Mouse (Mus musculus) 416B (cell line): ENCODE results near the gene Nrap.

Source experiments
- DNase-seq: peaks from one replicate; pipeline ENCODE4 v3.0.0; 2011; ENCODE audit warnings: low read depth

Nrap gene

DNA sequence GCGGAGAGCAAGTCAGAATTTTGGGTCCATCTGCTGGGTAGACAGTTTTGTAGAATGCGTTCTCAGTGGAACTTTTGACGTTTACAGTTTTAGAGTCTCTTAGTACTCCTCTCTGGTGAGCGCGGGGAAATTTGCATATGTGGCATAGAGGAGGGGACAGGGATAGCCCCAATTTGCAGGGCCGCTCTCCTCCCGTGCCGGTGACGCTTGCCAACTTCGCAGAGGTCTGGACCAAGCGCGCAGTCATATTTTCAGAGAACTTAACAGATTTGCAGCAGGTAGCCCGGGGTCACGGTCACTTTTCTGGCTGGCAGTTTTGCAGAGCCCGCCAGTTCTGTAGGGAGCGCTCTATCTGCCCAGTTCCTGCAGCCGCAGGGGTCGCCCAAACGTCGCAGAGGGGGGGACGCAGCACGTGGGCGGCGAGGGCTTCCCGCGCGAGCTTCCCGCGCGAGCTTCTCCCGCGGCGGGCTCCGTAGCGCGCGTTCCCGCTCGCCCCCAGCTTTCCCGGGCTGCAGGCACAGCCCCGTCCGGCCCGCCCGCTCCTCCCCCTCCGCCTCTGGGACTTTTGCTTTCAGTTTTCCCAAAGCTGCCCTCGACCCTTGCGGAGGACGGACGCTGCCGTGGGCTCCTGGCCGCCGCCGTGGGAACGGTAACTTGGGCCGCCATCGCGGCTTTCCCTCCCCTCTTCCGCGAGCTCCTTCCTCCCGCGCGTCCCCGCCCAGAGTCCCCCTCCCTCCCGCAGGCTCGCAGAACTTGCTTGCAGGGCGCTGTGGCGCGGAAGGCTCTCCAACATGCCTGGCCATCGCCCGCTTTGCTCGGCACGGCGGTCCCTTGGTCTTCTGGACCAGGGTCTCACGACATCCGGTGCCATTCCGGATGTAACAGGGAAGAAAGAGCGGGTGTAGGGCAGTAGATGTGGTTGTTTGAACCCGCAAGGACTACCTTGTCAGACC, 7.1 kb upstream of the Nrap start, which contains the start of gene Casp7:
Gene Casp7 (plus strand): TSS at position 461 of the 953 bp plus-strand sequence.
- DNase-seq: peak; percentile 76

DNA sequence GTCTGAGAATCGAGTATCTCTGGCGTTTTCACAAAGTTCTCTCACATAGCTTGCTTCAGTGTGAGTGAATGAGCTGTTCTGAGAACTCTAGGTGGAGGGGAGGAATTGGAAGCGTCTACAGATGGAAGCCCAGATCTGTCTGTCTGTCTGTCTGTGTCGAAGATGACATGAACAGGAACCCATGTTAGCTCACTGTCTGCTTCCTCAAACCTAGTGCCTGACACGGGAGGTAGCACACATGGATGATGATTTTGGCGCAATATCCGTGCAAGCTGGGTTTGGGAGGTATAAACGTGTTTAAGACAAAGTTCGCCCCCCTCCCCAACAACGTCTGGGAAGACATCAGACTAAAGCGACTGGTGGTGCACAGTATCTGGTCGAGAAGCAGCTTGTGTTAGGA, 6.4 kb upstream of the Nrap start:
- DNase-seq: peak; percentile 23

DNA sequence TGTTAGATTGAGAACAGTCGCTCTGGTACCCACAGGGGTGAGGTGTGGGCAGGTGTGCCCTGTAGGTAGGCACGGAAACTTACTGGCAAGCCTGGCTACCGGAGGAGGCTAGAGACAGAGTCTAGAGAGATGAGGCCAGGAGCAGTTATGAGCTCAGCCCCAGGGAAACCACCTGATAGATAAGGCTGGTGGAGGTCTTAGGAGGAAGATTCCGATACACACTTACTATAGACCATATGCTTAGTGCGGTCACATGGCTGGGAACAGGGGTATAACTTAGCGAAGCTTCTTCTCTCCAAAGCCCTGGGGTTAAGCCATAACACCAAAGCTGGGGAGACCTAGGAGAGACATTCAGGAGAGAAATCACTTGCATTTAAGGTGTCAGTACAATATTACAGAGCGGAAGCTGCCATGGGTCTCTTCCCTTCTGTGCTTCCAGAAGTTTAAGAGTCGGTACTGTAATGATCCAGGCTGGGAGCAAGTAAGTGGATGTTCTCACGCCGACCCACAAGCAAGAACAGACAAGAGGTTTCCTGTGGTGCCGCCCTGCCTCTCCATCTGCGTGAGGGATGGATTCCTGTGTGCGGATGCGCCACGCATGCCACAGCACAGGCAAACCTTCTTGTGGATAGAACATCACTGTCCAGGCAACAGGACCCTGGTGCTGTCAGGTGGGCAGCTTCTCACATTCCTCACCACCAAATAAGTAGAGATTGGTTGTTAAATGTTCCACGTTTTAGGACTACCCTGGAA, 5.5 kb upstream of the Nrap start:
- no peak for DNase-seq

DNA sequence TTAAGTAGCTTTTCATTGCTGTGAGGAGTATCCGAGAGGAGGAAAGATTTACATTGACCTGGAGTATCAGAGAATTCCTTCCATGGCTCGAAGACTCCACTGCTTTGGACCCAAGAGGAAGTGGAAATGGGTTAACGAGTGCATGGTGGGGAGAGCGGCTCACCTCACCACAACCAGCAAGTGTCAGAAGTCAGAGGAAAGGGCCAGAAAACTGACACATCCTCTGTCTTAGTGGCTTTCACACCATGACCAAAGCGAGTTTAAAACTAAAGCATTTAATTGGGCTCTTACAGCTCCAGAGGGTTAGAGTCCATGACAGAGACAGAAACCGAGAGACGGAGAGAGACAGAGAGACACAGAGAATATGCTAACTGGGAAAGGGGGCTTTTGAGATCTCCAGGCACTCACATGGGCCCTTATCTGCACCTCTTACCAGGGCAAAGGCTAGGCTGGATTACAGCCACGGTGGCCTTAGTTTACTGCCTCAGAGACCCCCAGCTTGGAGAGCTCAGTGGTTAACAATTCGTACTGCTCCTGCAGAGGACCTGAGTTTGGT, 3.6 kb upstream of the Nrap start:
- peak; percentile 61 for DNase-seq

DNA sequence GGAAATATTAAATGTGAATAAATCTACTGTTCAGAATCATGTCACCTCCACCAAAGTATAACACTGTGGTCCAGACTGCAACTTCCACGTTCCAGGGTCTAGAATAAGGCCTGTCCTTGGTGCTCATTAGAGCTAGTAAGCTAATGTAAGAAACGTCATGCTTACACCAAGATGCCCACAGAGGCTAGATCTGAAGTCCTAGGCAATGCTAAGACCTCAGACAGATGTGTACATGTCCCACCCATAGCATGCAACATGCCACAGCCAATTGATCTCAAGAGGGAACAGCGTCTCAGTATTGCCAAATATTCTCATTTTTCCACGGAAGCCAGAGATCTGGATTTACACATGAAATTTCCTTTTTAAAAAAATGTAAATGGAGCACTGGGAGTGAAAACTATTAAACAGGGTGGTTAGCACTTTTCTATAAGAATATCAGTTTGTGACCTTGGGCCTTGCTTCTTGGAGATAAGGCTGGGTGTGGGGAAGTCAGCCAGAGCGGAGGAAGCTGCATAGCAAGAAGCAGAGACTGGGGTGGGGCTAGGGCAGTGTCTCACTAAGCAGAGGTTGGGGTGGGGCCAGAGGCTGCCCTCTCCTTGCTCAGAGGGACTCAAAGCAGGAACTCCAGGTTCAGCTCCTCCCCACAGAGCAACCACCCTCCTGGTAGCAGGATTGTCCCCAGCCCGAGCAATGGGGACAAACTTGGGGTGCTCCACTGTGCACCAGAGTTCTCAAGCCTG, 1.6 kb upstream of the Nrap start:
- peak; percentile 95 for DNase-seq

DNA sequence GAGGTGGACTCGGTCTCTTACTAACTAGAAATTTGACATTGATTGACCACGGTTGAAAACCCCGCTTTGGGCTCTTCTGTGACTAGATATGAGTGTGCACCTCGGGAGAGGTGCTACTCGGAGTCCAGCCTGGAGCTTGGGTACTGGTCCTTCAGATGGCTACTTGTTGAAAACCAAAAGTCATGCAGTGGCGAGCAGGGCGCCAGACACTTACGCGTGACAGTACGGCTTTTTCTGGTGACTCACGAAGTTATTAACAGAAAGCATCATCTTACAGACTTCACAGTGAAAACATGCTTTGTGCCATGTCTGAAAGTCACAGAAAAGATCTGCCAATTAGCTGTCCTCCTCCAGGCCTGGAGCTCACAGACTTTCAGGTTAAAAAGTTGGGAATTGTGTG, 661 bp downstream of the Nrap start:
- DNase-seq: no peak

DNA sequence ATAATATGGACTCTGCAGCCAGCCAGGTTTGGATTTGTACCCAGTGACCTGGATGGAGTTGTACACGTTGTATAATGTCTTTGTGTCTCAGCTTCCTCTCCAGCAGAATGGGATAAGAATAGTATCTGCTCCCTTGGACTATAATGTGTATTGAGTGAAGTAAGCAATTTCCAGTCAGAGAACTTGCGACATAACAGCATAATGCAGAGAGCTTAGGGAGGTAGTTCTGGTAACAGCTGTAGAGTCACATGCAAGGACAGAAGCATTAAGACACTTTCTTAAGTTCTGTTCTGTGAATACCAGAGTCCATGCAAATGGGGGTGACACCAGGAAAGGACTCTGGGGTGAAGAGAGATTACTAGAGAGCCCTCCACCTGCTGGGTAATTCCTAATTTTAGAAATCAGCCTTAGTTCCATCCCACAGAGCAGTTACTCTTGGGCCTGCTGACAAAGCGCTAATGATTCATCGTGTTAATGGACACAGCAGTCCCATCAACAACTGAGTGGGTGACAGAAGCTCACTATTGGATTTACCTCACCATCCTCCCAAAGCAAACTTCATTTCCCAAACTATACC, 2.0 kb downstream of the Nrap start:
- DNase-seq: peak; percentile 66

DNA sequence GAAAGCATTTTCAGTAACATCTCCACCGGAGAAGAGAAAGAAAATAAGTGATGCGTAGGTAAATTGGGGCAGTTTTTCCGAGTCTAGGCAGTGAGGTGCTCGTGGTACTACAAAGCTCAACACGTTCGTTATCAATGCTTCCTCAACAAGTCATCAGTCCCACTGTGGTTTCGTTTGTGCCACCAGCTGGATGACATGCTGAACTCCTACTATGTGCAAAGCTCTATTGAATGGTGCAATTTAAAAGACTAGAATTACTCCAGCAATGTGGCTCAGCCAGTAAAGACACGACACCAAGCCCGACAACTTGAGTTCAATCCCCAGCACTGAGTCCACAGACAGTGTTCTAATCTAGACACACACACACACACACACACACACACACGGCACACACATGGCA, 3.7 kb downstream of the Nrap start:
- no peak for DNase-seq

DNA sequence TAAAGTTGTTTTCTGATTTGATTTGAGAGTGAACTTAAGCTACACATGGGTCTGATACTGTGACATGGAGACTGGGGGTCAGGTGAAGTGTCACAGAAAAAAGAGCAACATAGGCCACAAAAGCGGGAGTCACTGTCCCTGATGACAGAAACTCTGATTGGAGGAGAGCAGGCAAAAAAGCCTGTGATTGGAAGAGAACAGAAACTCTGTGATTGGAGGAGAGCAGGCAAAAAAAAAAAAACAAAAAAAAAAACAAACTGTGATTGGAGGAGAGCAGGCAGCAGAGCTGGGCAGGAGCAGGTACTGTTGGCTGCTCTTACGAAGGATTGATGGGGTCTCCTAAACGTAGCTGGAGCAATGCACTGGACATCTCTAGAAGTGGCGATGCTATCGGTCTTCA, 4.3 kb downstream of the Nrap start:
- no peak for DNase-seq

DNA sequence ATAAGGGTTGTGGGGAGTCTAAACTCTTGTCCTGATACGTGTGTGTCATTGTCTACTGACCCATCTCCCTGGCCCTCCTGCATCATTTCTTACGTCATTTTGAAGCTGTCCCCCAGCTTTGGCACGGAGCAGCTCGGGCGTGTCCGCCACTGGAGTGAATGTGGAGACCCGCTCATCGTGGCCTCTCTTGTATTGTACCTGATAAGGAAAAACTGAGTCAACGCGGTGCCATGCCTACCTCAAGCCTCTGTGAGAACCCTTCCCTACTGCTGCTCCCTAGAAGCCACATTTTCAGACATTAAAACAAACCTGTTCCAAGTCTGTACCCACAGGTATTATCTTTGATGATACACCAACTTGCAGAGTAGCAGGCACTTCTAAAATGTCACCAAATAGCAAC, 8.4 kb downstream of the Nrap start:
- DNase-seq: no peak

DNA sequence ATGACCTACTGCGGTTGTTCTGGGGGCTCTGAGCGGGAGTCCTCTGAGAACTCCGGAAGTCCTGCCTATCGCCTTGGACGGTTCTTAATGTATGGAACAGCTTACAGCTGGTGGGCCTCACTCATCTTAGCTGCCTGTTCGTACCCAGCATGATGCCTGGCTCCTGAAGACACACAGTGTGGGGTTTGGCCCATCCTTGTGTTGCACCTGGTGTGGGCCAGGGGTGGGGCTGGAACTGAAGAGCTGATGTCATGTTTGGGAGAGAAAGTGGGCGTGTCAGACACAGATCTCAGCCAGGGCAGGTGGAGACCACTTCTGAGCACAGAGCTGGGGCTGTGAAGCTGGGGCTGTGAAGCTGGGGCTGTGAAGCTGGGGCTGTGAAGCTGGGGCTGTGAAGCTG, 9.5 kb downstream of the Nrap start:
- no peak for DNase-seq

DNA sequence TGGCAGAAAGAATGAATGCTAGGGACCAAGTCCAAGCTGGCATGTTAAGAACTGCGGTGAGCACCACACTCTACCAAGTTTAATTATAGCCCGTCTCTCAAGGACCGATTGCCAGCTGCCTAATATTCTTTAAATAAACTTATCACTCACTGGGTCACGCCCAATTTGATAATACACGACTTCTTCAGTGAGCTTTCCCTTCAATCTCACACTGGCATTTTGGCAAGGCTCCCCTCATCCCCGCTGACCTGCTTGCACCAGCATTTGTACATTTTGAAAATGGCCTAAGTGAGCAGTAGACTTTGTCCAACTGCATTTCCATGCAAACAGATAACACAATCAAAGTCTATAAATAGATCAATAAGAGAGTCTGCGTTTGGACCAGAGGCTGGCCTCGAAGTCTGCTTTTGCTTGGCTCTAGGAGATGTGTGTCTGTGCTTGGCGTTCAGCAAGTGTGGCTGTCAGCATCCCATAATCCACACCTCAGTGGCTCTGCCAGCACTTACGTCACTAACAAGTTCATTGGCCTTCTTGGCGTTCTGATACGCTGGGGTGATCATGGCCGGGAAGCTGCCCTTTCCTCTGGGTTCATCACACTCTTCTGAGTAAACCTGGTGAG, 11.2 kb downstream of the Nrap start:
- no peak for DNase-seq

DNA sequence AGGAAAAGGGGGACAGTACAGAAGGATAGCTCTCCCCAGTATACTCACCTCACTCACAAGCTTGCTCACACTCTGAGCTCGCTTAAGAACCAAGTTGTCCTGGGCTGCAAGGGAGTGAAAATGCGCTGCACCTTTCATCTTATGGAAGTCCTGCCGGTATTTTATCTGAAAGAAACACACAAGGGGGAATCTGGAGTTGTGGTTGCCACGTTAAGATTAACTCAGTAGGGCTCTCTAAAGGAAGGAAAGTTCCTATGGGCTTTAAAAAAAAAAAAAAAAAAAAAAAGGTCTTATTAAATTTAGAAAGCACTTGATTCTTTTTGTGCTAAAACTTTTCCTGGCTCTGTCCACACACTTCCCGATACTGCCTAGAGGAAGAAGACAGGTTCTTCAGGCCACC, 11.8 kb downstream of the Nrap start:
- DNase-seq: no peak

DNA sequence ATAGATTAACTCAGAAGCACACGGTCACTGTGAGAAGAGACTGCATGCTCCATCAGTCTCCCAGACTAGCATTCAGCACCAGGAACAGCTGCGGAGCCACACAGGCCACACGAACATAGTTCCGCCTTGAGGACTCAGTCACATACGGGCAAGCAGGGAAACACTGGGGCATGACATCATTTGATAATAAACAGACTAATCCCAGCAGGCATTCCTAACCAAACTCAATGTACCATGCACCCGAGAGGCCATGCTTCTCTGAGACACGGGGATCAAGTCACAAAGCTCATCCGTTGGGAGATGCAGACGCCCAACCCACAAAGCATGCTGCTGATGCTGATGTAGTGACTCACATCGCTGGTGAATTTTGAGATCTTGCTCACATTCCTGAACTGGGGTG, 15.8 kb downstream of the Nrap start:
- no peak for DNase-seq

DNA sequence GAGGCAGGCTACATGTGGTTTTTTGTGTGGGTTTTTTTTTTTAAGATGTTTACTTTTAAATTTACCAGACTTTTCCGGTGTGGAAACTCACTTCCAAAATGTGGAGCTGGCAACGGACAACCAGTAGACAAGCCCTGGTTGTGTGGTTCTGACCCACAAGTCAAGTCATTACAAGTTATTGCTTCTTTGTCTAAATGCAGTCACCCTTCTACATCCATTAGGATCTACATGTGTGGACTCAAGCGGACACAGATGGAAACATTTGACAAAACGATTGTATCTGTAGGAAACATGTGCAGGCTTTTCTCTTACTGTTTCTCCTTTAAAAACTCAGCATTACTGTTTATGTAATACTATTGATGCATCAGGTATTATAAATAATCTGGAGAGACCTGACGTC, 16.6 kb downstream of the Nrap start:
- DNase-seq: no peak

DNA sequence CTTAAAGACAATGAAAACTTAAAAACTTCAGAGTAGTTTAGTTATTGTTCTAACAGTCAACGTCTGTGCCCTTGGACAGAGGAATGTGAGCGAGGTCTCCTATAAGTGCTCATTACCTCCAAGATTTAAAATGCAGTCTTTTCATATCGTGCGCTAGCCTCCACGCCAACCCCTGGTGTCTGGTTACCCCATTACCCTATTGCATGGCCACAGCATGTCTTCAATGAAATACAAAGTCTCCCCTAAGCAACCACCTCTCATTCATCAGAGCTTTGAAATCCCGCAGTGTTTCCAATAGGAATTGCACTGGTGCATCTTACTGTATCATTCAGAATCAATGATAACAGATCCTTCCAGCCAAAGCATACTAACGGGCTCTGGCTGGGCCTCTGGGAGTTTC, 17.6 kb downstream of the Nrap start:
- DNase-seq: no peak

DNA sequence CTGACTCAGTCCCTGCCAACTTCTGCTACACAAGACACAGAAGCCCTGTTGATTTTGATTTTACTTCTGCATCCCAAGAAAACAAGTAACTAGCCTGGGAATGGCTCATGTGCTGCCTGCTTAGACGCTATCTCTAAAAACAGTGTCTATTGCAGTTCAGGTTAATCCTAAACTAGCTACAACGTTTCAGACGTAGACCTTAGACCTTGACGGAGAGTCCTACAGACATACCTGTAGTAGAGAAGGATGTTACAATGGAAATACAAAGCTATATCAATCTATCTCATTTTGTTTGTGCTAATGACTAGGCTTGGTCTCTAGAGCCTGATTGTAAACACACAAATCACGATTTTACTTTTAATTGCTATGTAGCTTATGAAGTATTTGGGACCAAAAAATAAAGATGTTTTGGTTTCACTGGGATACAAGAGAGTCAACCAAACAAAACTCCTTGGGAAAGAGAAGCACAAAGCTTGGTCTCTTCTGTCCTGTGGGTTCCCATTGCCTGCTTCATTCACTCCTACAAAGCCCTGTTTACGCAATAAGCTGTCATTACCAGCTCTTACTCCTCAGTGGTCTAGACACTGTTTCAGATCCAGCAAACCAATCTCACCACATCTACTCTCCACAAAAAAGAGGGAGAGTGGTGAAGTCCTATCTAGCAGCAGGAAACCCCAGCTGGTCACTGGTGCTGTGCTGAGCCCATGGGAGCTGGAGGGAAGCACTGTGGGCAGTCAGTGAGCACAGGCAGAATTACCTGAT, 19.3 kb downstream of the Nrap start:
- peak; percentile 85 for DNase-seq

DNA sequence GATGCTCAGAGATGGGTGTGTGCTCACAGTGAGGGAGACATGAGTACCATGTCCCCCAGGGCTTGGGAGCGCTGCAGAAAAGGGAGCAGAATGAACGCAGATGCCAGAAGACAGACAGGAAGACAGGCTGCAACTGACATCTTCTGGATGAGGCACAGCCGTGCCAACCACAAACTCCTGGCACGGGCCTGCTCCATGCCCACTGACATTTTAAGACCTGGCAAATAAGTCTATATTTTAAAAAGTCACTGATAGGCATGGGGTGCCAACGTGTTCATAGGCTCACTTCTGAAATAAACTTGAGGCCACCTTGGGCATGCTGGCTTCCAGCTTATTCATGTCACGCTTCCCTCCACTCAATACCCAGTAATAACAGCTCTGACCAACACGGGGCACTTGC, 20.9 kb downstream of the Nrap start:
- DNase-seq: no peak

DNA sequence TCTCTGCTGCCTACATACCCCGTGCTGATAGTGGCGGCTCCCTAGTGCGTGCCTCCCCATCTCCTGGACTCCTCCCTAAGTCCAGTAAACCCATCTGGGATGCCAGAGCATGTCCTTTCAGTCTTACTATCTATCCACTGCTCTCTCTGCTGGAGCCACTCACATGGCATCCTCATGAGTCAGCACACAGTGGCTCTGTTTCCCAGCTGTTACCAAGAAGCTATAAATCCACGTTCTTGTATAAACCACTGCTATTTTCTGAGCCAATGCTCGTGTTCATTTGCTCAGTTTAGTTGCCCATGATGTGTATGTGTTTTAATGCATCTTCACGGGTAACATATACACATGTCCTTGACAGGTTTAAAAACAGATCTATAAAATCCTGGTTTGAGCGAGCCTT, 22.1 kb downstream of the Nrap start:
- no peak for DNase-seq

DNA sequence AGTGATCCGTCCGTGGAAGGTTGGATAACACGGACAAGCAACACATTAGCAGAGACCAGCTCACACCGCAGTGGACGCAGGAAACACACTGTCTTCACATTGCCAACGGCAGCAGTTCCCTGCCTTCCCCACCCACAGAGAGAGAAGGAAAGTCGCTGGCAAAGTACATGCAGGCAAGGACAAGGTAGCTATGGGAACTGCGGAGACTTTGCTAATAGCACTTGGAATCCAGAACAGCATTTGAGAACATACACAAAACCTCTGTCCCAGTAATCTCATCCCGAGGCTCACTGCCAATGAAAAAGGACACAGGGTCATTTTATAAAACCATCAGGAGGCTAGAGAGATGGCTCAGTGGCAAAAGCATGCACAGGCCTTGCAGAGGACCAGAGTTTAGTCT, 23.2 kb downstream of the Nrap start:
- DNase-seq: no peak

DNA sequence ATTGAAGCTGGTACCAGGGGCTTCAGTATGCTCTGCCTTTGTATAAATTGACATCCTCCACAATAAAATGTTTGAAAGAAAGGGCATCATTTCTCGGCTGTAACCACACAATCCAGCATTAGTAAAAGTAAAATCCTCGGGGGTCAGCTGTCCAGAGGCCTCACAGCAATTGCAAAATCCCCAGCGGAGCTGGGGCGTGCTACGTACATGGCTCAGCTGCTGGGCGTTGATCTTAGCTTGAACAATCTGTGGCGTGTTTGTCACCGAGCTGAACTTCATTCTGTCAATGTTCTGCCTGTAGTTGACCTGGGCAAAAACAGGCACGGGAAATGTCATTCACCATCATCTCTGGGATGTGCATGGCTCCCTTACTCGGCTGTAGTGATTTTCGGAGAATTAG, 23.7 kb downstream of the Nrap start:
- DNase-seq: no peak
